Mouse (Mus musculus) C2C12 (cell line): ENCODE measurements around the gene Rhbdf2. TPM values are rescaled to one million over a fixed set of nuclear protein-coding genes. Genes with fewer than 3 reads are reported as not detected.

Experiments
- H3K27me3 ChIP-seq: one replicate; pipeline ENCODE4 v1.6.1; 2011; ENCODE audit not compliant: control insufficient read depth, insufficient read depth, insufficient read length
- H3K36me3 ChIP-seq: one replicate; pipeline ENCODE4 v1.6.1; 2011; ENCODE audit not compliant: control insufficient read depth, insufficient read depth
- H3K4me3 ChIP-seq: one replicate; pipeline ENCODE4 v1.5.1; 2011; ENCODE audit warnings: mild to moderate bottlenecking, control low read depth; ENCODE audit not compliant: poor library complexity, insufficient read depth, severe bottlenecking
- H3K79me2 ChIP-seq: one replicate; pipeline ENCODE4 v1.6.1; 2011; ENCODE audit not compliant: control insufficient read depth, insufficient read depth
- H3K79me3 ChIP-seq: one replicate; pipeline ENCODE4 v1.6.1; 2011; ENCODE audit warnings: low read depth, control low read depth
- H3ac ChIP-seq: one replicate; pipeline ENCODE3; 2011; ENCODE audit warnings: low read depth; ENCODE audit not compliant: control insufficient read depth, insufficient read length
- CEBPB ChIP-seq: IDR thresholded peaks from one replicate; pipeline ENCODE4 v1.6.1; 2011; ENCODE audit warnings: low read depth, mild to moderate bottlenecking, control low read depth, moderate library complexity
- CTCF ChIP-seq: IDR thresholded peaks from one replicate; pipeline ENCODE4 v1.5.1; 2011; ENCODE audit not compliant: control insufficient read depth, insufficient read depth, insufficient read length
- FOSL1 ChIP-seq: IDR thresholded peaks from one replicate; pipeline ENCODE4 v1.8.0; 2011; ENCODE audit warnings: mild to moderate bottlenecking, low read length; ENCODE audit not compliant: poor library complexity, insufficient read depth, severe bottlenecking
- MAX ChIP-seq: IDR thresholded peaks from one replicate; pipeline ENCODE4 v1.6.1; 2011; ENCODE audit warnings: mild to moderate bottlenecking, control low read depth
- MYOD1 ChIP-seq: IDR thresholded peaks from one replicate; pipeline ENCODE4 v1.6.1; 2011; ENCODE audit warnings: low read depth; ENCODE audit not compliant: control insufficient read depth, insufficient read length
- MYOG ChIP-seq: IDR thresholded peaks from one replicate; pipeline ENCODE4 v1.6.1; 2011; ENCODE audit not compliant: control insufficient read depth, insufficient read length; ENCODE audit errors: extremely low read depth
- USF1 ChIP-seq: IDR thresholded peaks from one replicate; pipeline ENCODE4 v1.6.1; 2011; ENCODE audit warnings: low read depth, mild to moderate bottlenecking, control low read depth, moderate library complexity
- polyA plus RNA-seq: library from polyadenylated mRNA; unstranded; fragments of >200 nt; fragmentation: generic; extraction: Trizol; gene quantifications from one replicate; pipeline ENCODE4 v1.2.1, GENCODE M21; 2012; ENCODE audit warnings: missing spikeins

The Rhbdf2 gene
- polyA plus RNA-seq, 1 experiment: 1.9 TPM

DNA sequence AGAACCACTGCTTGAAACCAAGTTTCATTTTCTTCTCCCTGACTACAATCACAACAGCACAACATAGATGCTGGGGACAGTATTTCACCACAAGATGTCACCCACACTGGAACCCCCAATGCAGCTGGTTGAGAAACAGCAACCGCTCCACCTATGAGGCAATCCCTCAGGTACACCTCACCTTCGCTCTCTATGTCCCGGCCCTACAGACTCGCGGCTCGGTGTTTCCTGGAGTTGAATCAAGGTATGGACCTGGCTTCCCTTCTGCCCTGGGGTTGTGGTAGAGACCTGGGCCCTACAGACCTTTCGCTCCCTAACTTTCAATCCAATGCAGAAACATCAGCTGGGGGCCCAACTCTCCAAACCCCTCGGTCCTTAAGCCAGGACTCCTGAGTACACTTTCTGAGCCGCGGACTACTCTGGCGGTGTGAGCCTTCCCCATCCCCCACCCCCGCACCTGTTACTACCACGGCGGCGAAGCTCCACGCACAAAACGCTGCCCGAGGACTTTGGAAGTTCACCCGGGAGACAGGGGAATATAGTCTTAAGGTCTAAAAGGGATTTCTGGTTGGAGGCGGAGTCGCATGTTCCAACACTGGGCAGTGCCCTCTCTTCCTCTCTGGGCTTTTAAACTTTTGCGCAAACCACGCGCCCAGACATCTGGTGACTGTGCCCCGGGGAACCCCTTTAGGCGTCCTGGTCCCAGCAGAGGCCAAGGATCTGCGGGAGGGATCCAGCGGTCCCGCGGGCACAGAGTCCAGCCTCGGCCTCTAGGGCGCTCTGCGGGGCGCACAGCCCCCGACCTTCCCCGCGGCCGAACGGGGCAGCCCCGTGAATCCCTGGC, 3.3 kb downstream of the Rhbdf2 start:
- TF ChIP-seq FOSL1 (no peak), MAX (no peak), CTCF (no peak), MYOD1 (no peak), CEBPB (no peak), USF1 (no peak), MYOG (no peak)
- peaks cover 45% of the 10 kb centered on the region for H3K79me2 ChIP-seq
- H3ac ChIP-seq: peak overlapping the region; percentile 68
- peaks cover 8% of the 10 kb centered on the region for H3K79me3 ChIP-seq
- peak overlapping the region; percentile 46 for H3K4me3 ChIP-seq
- no peaks in the 10 kb centered on the region for H3K27me3 ChIP-seq
- no peaks in the 10 kb centered on the region for H3K36me3 ChIP-seq

GRCm38 (mm10) chr11:116621258-116621704, 5.5 kb downstream of the Rhbdf2 start:
- TF ChIP-seq USF1 (no peak), MYOG (no peak), CEBPB (peak; percentile 95), CTCF (no peak), MAX (peak; percentile 96), MYOD1 (peak; percentile 16), FOSL1 (no peak)
- H3K36me3 ChIP-seq: no peaks in the 10 kb centered on the region
- no peak overlapping the region for H3ac ChIP-seq
- peaks cover 53% of the 10 kb centered on the region for H3K79me2 ChIP-seq
- H3K79me3 ChIP-seq: peaks cover 9% of the 10 kb centered on the region
- no peak overlapping the region for H3K4me3 ChIP-seq
- no peaks in the 10 kb centered on the region for H3K27me3 ChIP-seq

- H3ac ChIP-seq: no peak overlapping the region
- H3K79me3 ChIP-seq: peaks cover 9% of the 10 kb centered on the region
Measured at GRCm38 (mm10) chr11:116620559-116621253, 6.1 kb downstream of the Rhbdf2 start.

GRCm38 (mm10) chr11:116620073-116620472, 6.7 kb downstream of the Rhbdf2 start:
- Histone ChIP-seq H3K79me2 (peaks cover 56% of the 10 kb centered on the region), H3ac (no peak overlapping the region), H3K36me3 (no peaks in the 10 kb centered on the region), H3K79me3 (peaks cover 9% of the 10 kb centered on the region), H3K27me3 (no peaks in the 10 kb centered on the region), H3K4me3 (no peak overlapping the region)
- TF ChIP-seq MAX (no peak), MYOD1 (no peak), CTCF (no peak), USF1 (no peak), MYOG (no peak), CEBPB (no peak), FOSL1 (no peak)

More at GRCm38 (mm10) chr11:116620559-116621253, 6.1 kb downstream of the Rhbdf2 start:
- TF ChIP-seq MYOD1 (no peak), FOSL1 (no peak), USF1 (no peak), MAX (no peak), CTCF (no peak), CEBPB (no peak), MYOG (no peak)
- H3K27me3 ChIP-seq: no peaks in the 10 kb centered on the region
- H3K4me3 ChIP-seq: no peak overlapping the region
- H3K36me3 ChIP-seq: no peaks in the 10 kb centered on the region
- H3K79me2 ChIP-seq: peaks cover 53% of the 10 kb centered on the region

DNA sequence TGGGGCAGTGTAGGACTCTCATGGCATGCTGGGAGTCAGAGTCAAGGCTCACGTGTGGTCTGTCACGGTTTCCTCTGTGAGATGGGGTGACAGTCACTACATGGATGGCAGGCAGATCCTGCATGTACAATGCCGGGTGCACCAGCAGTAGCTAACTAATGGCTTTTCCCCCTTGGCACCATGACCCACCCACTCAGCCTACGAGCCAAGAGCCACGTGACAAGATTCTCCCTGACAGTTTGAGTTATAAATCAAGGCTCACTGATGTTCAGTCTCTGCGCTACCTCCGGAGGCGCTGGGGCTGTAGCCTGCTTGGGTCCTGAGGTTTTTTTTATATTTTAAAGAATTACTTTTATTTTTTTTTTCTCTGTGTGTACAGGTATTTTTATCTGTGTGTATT, 7.3 kb downstream of the Rhbdf2 start:
- Histone ChIP-seq H3K79me2 (peaks cover 61% of the 10 kb centered on the region), H3K4me3 (no peak overlapping the region), H3ac (no peak overlapping the region), H3K27me3 (no peaks in the 10 kb centered on the region), H3K79me3 (peaks cover 9% of the 10 kb centered on the region), H3K36me3 (no peaks in the 10 kb centered on the region)
- no peak for TF ChIP-seq USF1
- TF ChIP-seq MAX: no peak
- TF ChIP-seq MYOG: no peak
- TF ChIP-seq MYOD1: no peak
- no peak for TF ChIP-seq CEBPB
- TF ChIP-seq CTCF: no peak
- TF ChIP-seq FOSL1: no peak
